Mouse (Mus musculus): Measurements from ENCODE around the gene C8b.

DNA sequence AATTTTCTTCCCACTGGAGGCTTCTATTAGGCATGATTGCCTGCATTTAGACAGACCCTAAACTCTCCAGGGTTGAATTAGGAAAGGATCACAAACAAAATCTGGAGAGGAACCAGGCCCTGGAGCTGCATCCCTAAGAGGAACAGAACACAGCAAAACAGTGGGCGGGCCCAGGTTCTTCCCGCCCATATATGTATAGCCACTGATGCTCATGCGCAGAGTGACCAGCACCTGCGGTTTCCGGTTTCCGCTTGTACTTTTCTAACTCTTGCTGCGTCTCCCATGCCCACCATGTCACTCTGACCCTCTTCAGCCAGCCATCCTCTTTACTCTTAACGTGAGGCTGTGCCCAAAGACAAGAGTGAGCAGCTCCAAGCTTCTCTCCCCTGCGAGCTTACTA lies 32.8 kb downstream of the C8b start:
- TF ChIP-seq CTCF (IDR thresholded peaks at IDR 0.05; ENCODE audit: low read depth) (no peak), EP300 (IDR thresholded peaks at IDR 0.05; ENCODE audit: low read depth) (no peak)
